Mouse (Mus musculus) CH12.LX (cell line): ENCODE results near the gene Atp6v0a4. TPM values are rescaled to one million over a fixed set of nuclear protein-coding genes. Genes with fewer than 3 reads are reported as not detected.

ENCODE experiments used
- DNase-seq: peaks from one replicate; pipeline ENCODE4 v3.0.0-alpha.2; 2013; ENCODE audit errors: extremely low read depth
- H3K27ac ChIP-seq: 2 replicates; pipeline ENCODE4 v1.5.1; 2012; ENCODE audit warnings: low read depth, mild to moderate bottlenecking, control low read depth, moderate library complexity; ENCODE audit not compliant: insufficient read depth
- H3K27me3 ChIP-seq: replicated peaks from 2 replicates; pipeline ENCODE3; 2012; ENCODE audit warnings: inconsistent platforms
- H3K36me3 ChIP-seq, 2 experiments: replicated peaks in 1 of 2; 2 replicates each; pipeline versions ENCODE3 to v1.6.1; 2012; ENCODE audit warnings: inconsistent platforms in 1 of 2, low read length in 1 of 2, mild to moderate bottlenecking in 1 of 2, mixed read lengths in 1 of 2, moderate library complexity in 1 of 2; ENCODE audit not compliant: control insufficient read depth in 1 of 2, insufficient read depth in 1 of 2
- H3K4me1 ChIP-seq, 2 experiments: 2 replicates each; pipeline ENCODE4 v1.6.1; 2012; ENCODE audit warnings: inconsistent platforms in 1 of 2, moderate library complexity in 1 of 2; ENCODE audit not compliant: insufficient read depth in 2 of 2, control insufficient read depth in 1 of 2
- H3K4me2 ChIP-seq: 2 replicates; pipeline ENCODE4 v1.6.1; 2012; ENCODE audit warnings: low read depth, mild to moderate bottlenecking, control low read depth; ENCODE audit not compliant: poor library complexity, insufficient read depth, severe bottlenecking
- H3K4me3 ChIP-seq, 3 experiments: fragments of 150-350 bp in 1 of 3; sonication (generic) in 1 of 3; replicated peaks in 1 of 3; 2 replicates each; pipeline versions ENCODE3 to v1.5.1; 2011 to 2012; ENCODE audit warnings: low read depth in 2 of 3, low read length in 2 of 3, mild to moderate bottlenecking in 2 of 3, moderate library complexity in 2 of 3, control low read depth in 1 of 3, improper control_type of control experiment in 1 of 3, inconsistent platforms in 1 of 3, mixed read lengths in 1 of 3; ENCODE audit not compliant: poor library complexity in 1 of 3
- H3K79me2 ChIP-seq: replicated peaks from 2 replicates; pipeline ENCODE4 v1.6.1; 2012; ENCODE audit warnings: mild to moderate bottlenecking, moderate library complexity; ENCODE audit not compliant: control insufficient read depth, poor library complexity, insufficient read depth, severe bottlenecking; ENCODE audit errors: extremely low read depth
- H3K9ac ChIP-seq: 2 replicates; pipeline ENCODE4 v1.6.1; 2012; ENCODE audit warnings: low read depth, mild to moderate bottlenecking, control low read depth, moderate library complexity; ENCODE audit not compliant: insufficient read depth
- H3K9me3 ChIP-seq: replicated peaks from 2 replicates; pipeline ENCODE3; 2012; ENCODE audit warnings: low read length, inconsistent platforms, mixed read lengths
- CHD2 ChIP-seq: IDR thresholded peaks from 2 replicates; pipeline ENCODE4 v1.6.1; 2011; ENCODE audit warnings: low read length, improper control_type of control experiment
- CTCF ChIP-seq, 2 experiments: IDR thresholded peaks in 1 of 2; conservative IDR thresholded peaks in 1 of 2; 2 replicates each; pipeline ENCODE4 v1.5.1; 2011 to 2012; ENCODE audit warnings: low read depth in 2 of 2, low read length in 2 of 2, improper control_type of control experiment in 1 of 2, inconsistent platforms in 1 of 2, mild to moderate bottlenecking in 1 of 2, moderate library complexity in 1 of 2
- E2F4 ChIP-seq: IDR thresholded peaks from 2 replicates; pipeline ENCODE4 v1.6.1; 2011; ENCODE audit warnings: low read depth, low read length, improper control_type of control experiment; ENCODE audit not compliant: insufficient replicate concordance
- ELF1 ChIP-seq: IDR thresholded peaks from 2 replicates; pipeline ENCODE4 v1.6.1; 2014; ENCODE audit warnings: low read depth, mild to moderate bottlenecking, inconsistent platforms, low read length, improper control_type of control experiment
- EP300 ChIP-seq: IDR thresholded peaks from 2 replicates; pipeline ENCODE4 v1.6.1; 2011; ENCODE audit warnings: low read length, improper control_type of control experiment
- ETS1 ChIP-seq: conservative IDR thresholded peaks from 2 replicates; pipeline ENCODE4 v1.6.1; 2012; ENCODE audit warnings: low read depth, mild to moderate bottlenecking, inconsistent platforms, low read length, improper control_type of control experiment, moderate library complexity
- KAT2A ChIP-seq: IDR thresholded peaks from 2 replicates; pipeline ENCODE4 v1.6.1; 2012; ENCODE audit warnings: low read length, improper control_type of control experiment, inconsistent platforms; ENCODE audit not compliant: insufficient replicate concordance
- MEF2A ChIP-seq: IDR thresholded peaks from 2 replicates; pipeline ENCODE4 v1.6.1; 2014; ENCODE audit warnings: low read depth, mild to moderate bottlenecking, inconsistent platforms, low read length, improper control_type of control experiment, borderline replicate concordance
- NRF1 ChIP-seq: IDR thresholded peaks from 2 replicates; pipeline ENCODE4 v1.6.1; 2014; ENCODE audit warnings: low read depth, mild to moderate bottlenecking, inconsistent platforms, low read length, improper control_type of control experiment, moderate library complexity
- PAX5 ChIP-seq: IDR thresholded peaks from 2 replicates; pipeline ENCODE4 v1.6.1; 2012; ENCODE audit warnings: low read length, inconsistent platforms, mixed read lengths
- POLR2A ChIP-seq: IDR thresholded peaks from 2 replicates; pipeline ENCODE4 v1.6.1; 2011; ENCODE audit warnings: low read depth, mild to moderate bottlenecking, improper control_type of control experiment, low read length
- POLR2AphosphoS2 ChIP-seq: IDR thresholded peaks from 2 replicates; pipeline ENCODE4 v1.6.1; 2011; ENCODE audit warnings: low read depth, low read length, improper control_type of control experiment
- RAD21 ChIP-seq: IDR thresholded peaks from 2 replicates; pipeline ENCODE4 v1.6.1; 2011; ENCODE audit warnings: low read depth, mild to moderate bottlenecking, low read length, improper control_type of control experiment, moderate library complexity
- SIN3A ChIP-seq: IDR thresholded peaks from 2 replicates; pipeline ENCODE4 v1.6.1; 2012; ENCODE audit warnings: low read length, improper control_type of control experiment, inconsistent platforms
- SMC3 ChIP-seq: IDR thresholded peaks from 2 replicates; pipeline ENCODE4 v1.6.1; 2011; ENCODE audit warnings: low read depth, low read length, improper control_type of control experiment
- TCF12 ChIP-seq: IDR thresholded peaks from 2 replicates; pipeline ENCODE4 v1.6.1; 2014; ENCODE audit warnings: low read depth, mild to moderate bottlenecking, inconsistent platforms, low read length, improper control_type of control experiment
- USF1 ChIP-seq: IDR thresholded peaks from 2 replicates; pipeline ENCODE4 v1.6.1; 2014; ENCODE audit warnings: low read depth, mild to moderate bottlenecking, inconsistent platforms, low read length, improper control_type of control experiment
- ZMIZ1 ChIP-seq: IDR thresholded peaks from 2 replicates; pipeline ENCODE4 v1.6.1; 2012; ENCODE audit warnings: low read depth, mild to moderate bottlenecking, inconsistent platforms, low read length, improper control_type of control experiment
- dilution Hi-C: fragments of 300-500 bp; cut with MboI; formaldehyde crosslinking; loops from 2 replicates; pipeline ENCODE4 v1.14.3; 2020; ENCODE audit warnings: low sequenced_read_pairs; ENCODE audit not compliant: extremely low pct_unique_long_range_greater_than_20kb, extremely low pct_ligation_motif_present
- in situ Hi-C: fragments of 300-500 bp; cut with MboI; formaldehyde crosslinking; loops from 3 replicates; pipeline ENCODE4 v1.14.3; 2019; ENCODE audit warnings: low sequenced_read_pairs, low pct_ligation_motif_present, low pct_unique_long_range_greater_than_20kb, mixed read lengths
- polyA plus RNA-seq: library from polyadenylated mRNA; unstranded; fragments of >175 nt; gene quantifications from 2 replicates; pipeline ENCODE4 v1.2.1, GENCODE M21; 2012; ENCODE audit warnings: low read depth; ENCODE audit not compliant: insufficient read length
- total RNA-seq, 2 experiments: library from RNA; depleted of rRNA; stranded (reverse); fragments of 300-350 nt in 1 of 2; fragments of >200 nt in 1 of 2; gene quantifications; 2 replicates each; pipeline ENCODE4 v1.2.3; 2012 to 2014

The Atp6v0a4 gene
- total and polyA plus RNA-seq, 3 experiments, result not detected

DNA sequence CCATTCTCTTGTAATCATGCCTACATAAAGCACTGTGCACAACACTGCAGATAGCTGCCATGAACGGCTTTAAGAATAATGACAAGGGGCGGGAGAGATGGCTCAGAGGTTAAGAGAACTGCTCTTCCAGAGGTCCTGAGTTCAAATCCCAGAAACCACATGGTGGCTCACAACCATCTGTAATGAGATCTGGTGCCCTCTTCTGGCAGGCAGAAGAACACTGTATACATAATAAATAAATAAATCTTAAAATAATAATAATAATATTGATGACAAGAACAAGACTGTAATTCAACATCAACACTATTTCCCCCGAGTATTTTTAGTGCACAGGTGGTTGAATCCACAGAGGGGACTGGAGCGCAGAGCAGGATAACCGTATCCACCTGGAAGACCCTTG is 31.8 kb upstream of the Atp6v0a4 start:
- Histone ChIP-seq H3K9me3 (no peaks in the 10 kb centered on the region), H3K4me2 (no peak overlapping the region), H3K79me2 (no peaks in the 10 kb centered on the region), H3K4me1 (peaks cover 3 to 18% of the 10 kb centered on the region in 2 experiments), H3K36me3 (peaks cover 0 to 19% of the 10 kb centered on the region in 2 experiments), H3K9ac (no peak overlapping the region), H3K4me3 (no peak overlapping the region), H3K27me3 (no peaks in the 10 kb centered on the region), H3K27ac (no peak overlapping the region)
- TF ChIP-seq NRF1, result no peak
- no peak for TF ChIP-seq ZMIZ1
- no peak for TF ChIP-seq CHD2
- 0 out of 4 replicates have a peak, but pooled peaks of 1 of the 2 experiments have one; percentile 7 for TF ChIP-seq CTCF (conservative IDR thresholded peaks at IDR 0.05 in 1 of 2, IDR thresholded peaks at IDR 0.05 in 1 of 2; ENCODE audit: low read depth in 2 of 2, low read length in 2 of 2)
- dilution Hi-C loops (no loop called here), in situ Hi-C loops (loop anchor here (25.0 kb wide), 1 partner anchor 381 kb away; the partner anchor contains the start of gene Fmc1)
- DNase-seq, result no peak

DNA sequence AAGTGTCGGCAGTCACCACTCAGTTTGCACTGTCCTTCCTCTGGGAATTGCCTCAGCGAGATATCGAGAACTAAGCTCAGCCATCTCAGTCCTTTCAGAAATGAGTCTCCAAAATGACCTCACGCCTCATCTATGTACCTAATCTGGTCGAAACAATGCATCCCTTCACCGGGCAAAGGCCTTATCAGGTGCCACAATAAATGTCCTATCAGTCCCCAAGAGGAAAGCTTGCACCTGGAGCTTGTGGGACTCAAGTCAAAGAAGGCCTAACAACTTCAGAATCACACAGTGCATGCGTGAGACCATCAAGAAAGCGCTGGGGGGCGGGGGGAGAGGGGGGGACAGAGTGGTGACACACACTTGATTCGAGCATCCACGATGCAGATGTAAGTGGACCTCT is 27.9 kb upstream of the Atp6v0a4 start:
- H3K27ac ChIP-seq, result no peak overlapping the region
- TF ChIP-seq CTCF (conservative IDR thresholded peaks at IDR 0.05 in 1 of 2, IDR thresholded peaks at IDR 0.05 in 1 of 2; ENCODE audit: low read depth in 2 of 2, low read length in 2 of 2), result no peak
- no peak for TF ChIP-seq KAT2A
- no peak for TF ChIP-seq ELF1
- TF ChIP-seq TCF12, result no peak
- no peak for TF ChIP-seq MEF2A
- TF ChIP-seq ETS1, result no peak
- TF ChIP-seq PAX5, result no peak
- no peak for TF ChIP-seq POLR2AphosphoS2
- no peak for TF ChIP-seq SMC3
- TF ChIP-seq, all 38 proteins: peak for 0
- in situ Hi-C loops, result loop anchor here (25.0 kb wide), 1 partner anchor 385 kb away; the partner anchor contains the start of gene Fmc1

DNA sequence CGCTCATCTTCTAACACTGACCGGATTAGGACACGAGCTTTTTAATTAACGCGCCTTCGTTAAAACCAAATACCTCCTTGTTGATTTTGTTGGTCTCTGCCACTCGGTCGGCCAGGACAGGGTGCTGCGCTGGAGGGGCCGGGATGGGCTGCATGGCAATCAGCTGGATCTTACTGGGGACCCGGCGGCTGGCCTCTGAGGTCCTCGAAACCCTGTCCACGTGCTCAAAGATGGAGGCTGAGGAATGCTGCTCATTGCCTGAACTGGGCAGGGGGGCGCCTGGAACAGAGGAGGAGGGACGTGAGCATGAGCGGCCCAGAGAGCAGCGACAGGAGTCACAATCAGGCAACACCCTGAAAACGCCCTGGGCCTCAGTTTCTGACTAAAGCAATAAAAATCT is 25.1 kb upstream of the Atp6v0a4 start:
- H3K27ac ChIP-seq, result no peak overlapping the region
- in situ Hi-C loops, result no loop called here

More for the DNA sequence above, 27.9 kb upstream of the Atp6v0a4 start:
- no peak overlapping the region for H3K4me2 ChIP-seq
- H3K79me2 ChIP-seq, result no peaks in the 10 kb centered on the region
- no peaks in the 10 kb centered on the region for H3K9me3 ChIP-seq
- dilution Hi-C loops, result no loop called here
- no peaks in the 10 kb centered on the region for H3K27me3 ChIP-seq
- no peak for DNase-seq
- H3K4me3 ChIP-seq, result no peak overlapping the region
- H3K4me1 ChIP-seq, result peaks cover 9 to 22% of the 10 kb centered on the region in 2 experiments
- H3K36me3 ChIP-seq, result peaks cover 0 to 34% of the 10 kb centered on the region in 2 experiments
- H3K9ac ChIP-seq, result no peak overlapping the region

More for the DNA sequence above, 25.1 kb upstream of the Atp6v0a4 start:
- dilution Hi-C loops, result no loop called here
- Histone ChIP-seq H3K36me3 (peaks cover 0 to 44% of the 10 kb centered on the region in 2 experiments), H3K9me3 (no peaks in the 10 kb centered on the region), H3K4me2 (no peak overlapping the region), H3K9ac (no peak overlapping the region), H3K27me3 (no peaks in the 10 kb centered on the region), H3K4me3 (no peak overlapping the region), H3K4me1 (peaks cover 6 to 8% of the 10 kb centered on the region in 2 experiments; a peak in 3 of 4 replicates)
- DNase-seq, result no peak
- TF ChIP-seq EP300, result no peak
- no peak for TF ChIP-seq ELF1
- no peak for TF ChIP-seq CTCF (conservative IDR thresholded peaks at IDR 0.05 in 1 of 2, IDR thresholded peaks at IDR 0.05 in 1 of 2; ENCODE audit: low read depth in 2 of 2, low read length in 2 of 2)
- no peak for TF ChIP-seq POLR2A
- TF ChIP-seq RAD21, result no peak
- TF ChIP-seq ZMIZ1, result no peak
- no peak for TF ChIP-seq USF1
- TF ChIP-seq SIN3A, result no peak
- TF ChIP-seq E2F4, result no peak
- TF ChIP-seq, all 38 proteins: peak for 0
- H3K79me2 ChIP-seq, result no peaks in the 10 kb centered on the region
